Mouse (Mus musculus) frontal cortex, postnatal 14 days (tissue): Measurements from ENCODE around the gene Anapc4.
A peak's percentile ranks its signal among the peaks of the same experiment; 100 is the strongest.

Experiments
- DNase-seq, 2 experiments: peaks; one replicate each; pipeline ENCODE4 v3.0.0; 2022; ENCODE audit warnings: low spot score in 2 of 2

The Anapc4 gene

GRCm38 (mm10) chr5:52868918-52869703 lies 35.3 kb downstream of the Anapc4 start:
- DNase-seq, result no peak

- no peak for DNase-seq
Measured at GRCm38 (mm10) chr5:52871461-52871860, 37.6 kb downstream of the Anapc4 start.

DNA sequence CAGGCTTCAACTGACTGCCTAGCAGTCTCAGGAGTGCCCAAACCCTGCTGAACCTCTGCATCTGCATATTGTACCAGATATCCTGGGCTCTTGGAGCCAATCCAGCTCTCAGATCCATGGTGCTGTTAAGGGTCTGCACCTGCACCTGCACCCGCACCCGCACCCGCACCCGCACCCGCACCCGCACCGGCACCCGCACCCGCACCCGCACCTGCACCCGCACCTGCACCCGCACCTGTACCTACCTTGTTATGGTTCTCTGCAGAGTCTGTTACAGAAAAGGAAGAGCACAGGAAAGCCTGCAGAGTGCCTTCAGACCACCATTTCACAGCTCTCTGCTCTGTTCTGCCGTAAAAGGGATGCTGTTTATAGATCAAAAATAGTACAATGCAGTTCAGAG lies 38.2 kb downstream of the Anapc4 start:
- no peak for DNase-seq

GRCm38 (mm10) chr5:52878847-52879246 lies 45.0 kb downstream of the Anapc4 start:
- DNase-seq, result peak in 1 of 2 experiments; percentile 35

- DNase-seq, result no peak
Measured at GRCm38 (mm10) chr5:52879926-52880325, 46.1 kb downstream of the Anapc4 start.

DNA sequence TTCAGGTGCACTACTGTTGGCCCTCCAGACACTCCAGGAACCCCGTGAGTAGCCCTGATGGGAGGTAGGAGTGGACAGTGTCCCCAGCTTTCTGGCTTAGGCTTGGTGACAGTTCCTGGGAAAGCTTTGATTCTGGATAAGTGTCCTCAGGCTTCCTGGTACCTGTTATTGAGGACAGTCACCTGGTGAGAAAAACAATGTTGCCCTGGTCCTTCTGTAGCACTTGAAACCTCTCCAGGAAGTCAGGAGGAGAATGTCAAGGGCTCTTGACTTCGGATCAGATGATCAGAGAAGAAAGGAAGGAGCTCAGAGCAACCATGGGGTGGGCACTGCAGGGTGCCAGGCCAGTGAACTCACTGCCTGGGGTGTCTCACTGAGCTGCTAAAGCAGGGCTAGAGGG lies 48.6 kb downstream of the Anapc4 start:
- no peak for DNase-seq

DNA sequence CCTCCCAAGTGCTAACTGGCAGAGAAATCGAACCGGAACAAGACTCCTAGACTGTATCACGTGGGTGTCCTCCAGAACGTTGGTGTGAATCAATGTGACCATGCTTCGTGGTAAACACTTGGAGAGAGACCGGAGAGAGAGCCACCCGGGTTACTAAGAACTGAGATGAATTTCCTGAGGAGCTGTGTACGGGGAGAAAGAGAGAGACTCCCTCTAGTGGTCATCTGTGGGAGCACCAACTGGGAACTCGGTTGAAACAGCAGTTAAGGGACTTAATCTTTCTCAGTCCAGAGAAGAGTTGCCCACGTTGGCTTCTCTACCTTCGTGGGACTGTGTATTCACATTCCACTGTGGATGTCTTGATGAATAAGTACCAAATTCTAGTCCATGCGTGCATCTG lies 53.3 kb downstream of the Anapc4 start:
- peak in 1 of 2 experiments; percentile 63 for DNase-seq

GRCm38 (mm10) chr5:52889919-52890318 lies 56.1 kb downstream of the Anapc4 start:
- no peak for DNase-seq

GRCm38 (mm10) chr5:52891949-52892835 lies 58.4 kb downstream of the Anapc4 start:
- no peak for DNase-seq

DNA sequence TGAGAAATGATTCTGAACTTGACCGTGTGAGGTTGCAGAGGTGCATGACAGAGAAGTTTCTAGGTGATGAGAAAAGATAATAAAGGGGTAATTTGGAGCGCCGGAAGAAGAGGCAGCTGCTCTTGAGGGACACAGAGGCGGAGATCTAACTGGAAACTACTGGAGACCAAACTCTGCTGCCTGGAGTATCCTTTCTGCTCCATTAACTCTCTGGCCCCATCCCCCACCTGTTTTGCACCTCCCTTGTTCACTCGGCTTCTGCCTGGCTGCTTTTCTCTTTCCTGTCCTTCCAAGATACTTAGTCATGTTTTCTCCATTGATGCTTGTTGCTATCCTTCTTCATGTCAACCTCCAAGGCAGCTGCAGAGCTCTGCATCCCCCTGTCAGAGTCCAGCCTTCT lies 60.1 kb downstream of the Anapc4 start:
- DNase-seq, result no peak

- DNase-seq, result no peak
Measured at GRCm38 (mm10) chr5:52904246-52904645, 70.4 kb downstream of the Anapc4 start.

DNA sequence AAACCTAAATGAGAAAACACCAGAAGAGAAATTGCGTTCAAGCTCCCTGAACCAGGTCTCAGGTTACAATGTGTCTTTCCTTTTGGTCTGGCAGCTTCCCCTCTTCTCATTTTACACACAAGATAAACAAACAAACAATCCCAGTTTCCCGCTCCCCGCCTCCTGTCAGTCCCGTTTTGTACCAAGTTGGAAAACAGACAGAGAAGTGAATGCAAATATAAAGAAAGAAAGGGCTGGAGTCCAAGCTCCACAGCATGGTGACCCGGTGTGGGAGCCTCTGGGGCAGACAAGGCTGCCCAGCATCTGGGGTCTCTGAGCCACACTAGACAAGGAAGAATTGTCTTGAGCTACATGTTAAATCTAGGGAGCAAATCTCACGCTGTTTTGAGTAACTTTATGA lies 70.9 kb downstream of the Anapc4 start:
- DNase-seq, result no peak

GRCm38 (mm10) chr5:52908246-52908645 lies 74.4 kb downstream of the Anapc4 start:
- DNase-seq, result no peak

DNA sequence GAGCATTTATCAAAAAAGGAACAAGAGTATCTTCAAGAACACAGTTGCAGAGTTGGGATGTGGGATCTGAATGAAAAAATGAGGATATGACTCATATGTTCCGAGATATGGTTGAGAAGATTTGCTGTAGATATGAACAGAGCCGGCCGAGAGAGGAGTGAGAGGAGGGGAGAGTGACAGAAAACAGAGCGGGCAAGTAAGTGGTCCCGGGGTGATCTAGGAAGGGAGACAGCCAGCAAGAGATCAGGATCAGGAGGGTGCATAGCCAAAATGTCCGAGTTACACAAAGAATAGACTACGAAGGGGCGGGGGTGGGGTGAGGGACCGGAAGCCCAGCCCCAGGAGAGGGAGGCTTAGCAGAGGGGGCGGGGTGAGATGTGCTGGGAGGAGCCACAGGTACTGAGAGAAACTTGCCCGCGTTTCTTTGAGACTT lies 76.4 kb downstream of the Anapc4 start:
- DNase-seq, result no peak

- DNase-seq, result no peak
Measured at GRCm38 (mm10) chr5:52911286-52911870, 77.6 kb downstream of the Anapc4 start.

GRCm38 (mm10) chr5:52913711-52914110 lies 79.9 kb downstream of the Anapc4 start:
- no peak for DNase-seq

- no peak for DNase-seq
Measured at GRCm38 (mm10) chr5:52916186-52916585, 82.4 kb downstream of the Anapc4 start.
